Mouse (Mus musculus) E14TG2a.4 (cell line): ENCODE results near the gene B3galt5.

ENCODE experiments used
- CTCF ChIP-seq: conservative IDR thresholded peaks from 2 replicates; pipeline ENCODE4 v1.5.1; 2014; ENCODE audit warnings: low read length
- NANOG ChIP-seq: IDR thresholded peaks from 2 replicates; pipeline ENCODE4 v1.6.1; 2014; ENCODE audit warnings: borderline replicate concordance, low read length, mixed read lengths
- POU5F1 ChIP-seq: IDR thresholded peaks from 2 replicates; pipeline ENCODE4 v1.6.1; 2014; ENCODE audit warnings: low read length, borderline replicate concordance

GRCm38 (mm10) chr16:96353296-96353896 is 117.8 kb downstream of the B3galt5 start:
- no peak for TF ChIP-seq CTCF
- TF ChIP-seq NANOG: no peak
- no peak for TF ChIP-seq POU5F1
